Mouse (Mus musculus) layer of hippocampus, adult 9-10 months (tissue): ENCODE data around the gene Rmi1.
A peak's percentile ranks its signal among the peaks of the same experiment; 100 is the strongest.
"Not testable (repeated sequence)": the region's sequence is repeated elsewhere in the genome, so short reads cannot be mapped to it uniquely, and the experiment has no call there.

Experiments
- DNase-seq: peaks from one replicate; pipeline ENCODE4 v3.0.0; 2022; ENCODE audit warnings: low spot score

The Rmi1 gene

GRCm38 (mm10) chr13:58402003-58402743 is at the start of gene Rmi1:
Rmi1 (plus strand) TSS chr13:58402248.
- DNase-seq, result peak; percentile 96

DNA sequence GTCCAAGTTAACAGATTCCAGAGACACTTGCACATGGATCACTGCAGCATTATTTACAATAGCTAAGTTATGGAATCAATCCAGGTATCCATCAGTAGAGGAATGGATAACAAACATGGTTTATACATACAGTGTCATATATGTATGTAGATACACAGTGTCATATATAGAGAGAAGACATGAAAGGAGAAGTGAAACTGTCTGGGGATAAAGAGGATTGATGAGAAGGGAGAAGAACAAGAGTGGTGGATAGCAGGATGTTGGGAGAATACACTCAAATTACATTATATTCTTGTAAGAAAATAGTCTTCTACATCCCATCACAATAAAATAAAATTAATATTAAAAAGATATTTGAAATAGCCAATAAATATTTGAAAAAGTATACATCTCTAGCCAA is 49.1 kb upstream of the Rmi1 start:
- DNase-seq, result no peak

- no peak for DNase-seq
Observed at GRCm38 (mm10) chr13:58358629-58359303, 43.3 kb upstream of the Rmi1 start, which contains the start of gene Kif27. Kif27 (minus strand) TSS chr13:58359122.

- no peak for DNase-seq
Observed at GRCm38 (mm10) chr13:58359304-58359653, 42.8 kb upstream of the Rmi1 start.

DNA sequence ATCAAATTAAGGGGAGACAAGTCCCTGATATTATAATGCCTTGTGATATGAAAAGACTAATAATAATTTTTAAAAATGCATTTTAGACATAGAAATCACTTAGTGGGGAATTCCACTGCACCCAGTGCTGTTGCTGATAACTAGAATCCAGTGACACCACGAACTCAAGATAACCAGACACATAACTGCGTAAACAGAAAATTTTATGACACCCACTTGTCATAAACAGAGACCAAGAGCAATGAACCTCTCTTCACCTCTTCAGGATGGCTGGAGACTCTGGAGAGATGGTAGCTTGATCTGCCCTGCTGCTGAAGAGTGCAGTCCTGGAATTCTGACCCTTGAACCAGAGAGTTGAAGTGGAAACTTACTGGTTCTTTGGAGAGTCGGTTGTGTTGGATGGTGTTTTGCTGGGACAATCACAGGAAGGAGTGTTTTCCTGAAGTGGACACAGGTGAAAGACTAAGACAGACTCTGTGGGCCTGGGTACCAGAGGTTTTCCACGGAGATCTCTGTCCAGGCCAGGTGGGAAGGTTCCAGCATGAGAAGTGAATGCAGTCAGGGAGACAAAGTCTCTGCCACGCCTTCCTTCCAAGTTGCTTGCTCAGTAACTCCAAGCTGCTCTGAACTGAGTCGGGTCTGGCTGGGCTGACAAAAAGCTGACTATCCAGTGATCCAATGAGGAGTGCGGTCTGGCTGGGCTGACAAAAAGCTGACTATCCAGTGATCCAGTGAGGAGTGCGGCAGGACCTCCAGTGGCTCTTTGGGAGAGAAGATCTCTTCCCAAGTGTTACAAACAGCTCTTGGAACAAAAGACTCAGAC is 37.5 kb upstream of the Rmi1 start:
- DNase-seq, result no peak

DNA sequence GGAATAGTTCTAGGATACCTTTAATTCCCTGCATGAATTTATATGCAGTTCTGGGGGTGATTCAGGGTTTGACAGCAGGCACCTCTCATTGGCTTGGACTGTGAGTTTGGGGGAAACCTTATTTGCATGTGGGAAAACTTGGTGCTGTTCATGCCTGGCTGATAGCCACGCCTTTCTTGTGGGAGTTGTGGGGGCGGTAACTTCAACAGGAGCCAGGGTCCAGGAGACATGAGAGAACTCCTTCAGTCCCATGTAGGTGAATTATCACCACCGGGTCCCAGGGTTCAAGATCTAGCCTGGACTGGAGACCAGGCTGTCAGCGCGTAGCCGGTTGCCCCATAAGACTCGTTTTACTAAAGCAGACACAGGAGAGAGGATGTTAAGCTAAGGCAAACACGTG is 36.9 kb upstream of the Rmi1 start:
- not testable (repeated sequence) for DNase-seq

DNA sequence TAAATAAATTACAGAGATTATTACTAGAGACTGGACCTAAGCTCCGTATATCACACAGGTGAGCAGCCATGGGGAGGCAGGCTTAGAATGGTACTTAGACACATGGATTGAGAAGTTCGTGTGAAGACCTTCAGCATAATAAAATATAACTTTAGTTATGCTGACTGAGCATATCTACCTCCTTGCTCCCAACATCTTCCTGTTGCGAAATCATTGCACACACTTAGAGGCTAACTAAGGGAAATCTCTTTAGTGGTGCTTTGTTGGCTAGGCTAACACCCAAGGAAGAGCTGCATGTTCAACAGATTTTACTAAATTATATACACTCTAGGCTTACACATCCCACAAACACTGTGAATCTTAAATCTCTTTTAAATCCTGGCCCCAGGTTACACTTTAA is 35.7 kb upstream of the Rmi1 start:
- DNase-seq, result no peak

- DNase-seq, result no peak
Observed at GRCm38 (mm10) chr13:58367641-58368040, 34.4 kb upstream of the Rmi1 start.

GRCm38 (mm10) chr13:58368835-58369234 is 33.2 kb upstream of the Rmi1 start:
- no peak for DNase-seq

- DNase-seq, result no peak
Observed at GRCm38 (mm10) chr13:58372278-58373152, 29.5 kb upstream of the Rmi1 start.

- DNase-seq, result no peak
Observed at GRCm38 (mm10) chr13:58373153-58373470, 28.9 kb upstream of the Rmi1 start.

GRCm38 (mm10) chr13:58384371-58384770 is 17.7 kb upstream of the Rmi1 start:
- no peak for DNase-seq

- no peak for DNase-seq
Observed at GRCm38 (mm10) chr13:58384779-58385546, 17.1 kb upstream of the Rmi1 start, which contains the start of gene 2210016F16Rik. 2210016F16Rik (minus strand) TSS chr13:58385225.

DNA sequence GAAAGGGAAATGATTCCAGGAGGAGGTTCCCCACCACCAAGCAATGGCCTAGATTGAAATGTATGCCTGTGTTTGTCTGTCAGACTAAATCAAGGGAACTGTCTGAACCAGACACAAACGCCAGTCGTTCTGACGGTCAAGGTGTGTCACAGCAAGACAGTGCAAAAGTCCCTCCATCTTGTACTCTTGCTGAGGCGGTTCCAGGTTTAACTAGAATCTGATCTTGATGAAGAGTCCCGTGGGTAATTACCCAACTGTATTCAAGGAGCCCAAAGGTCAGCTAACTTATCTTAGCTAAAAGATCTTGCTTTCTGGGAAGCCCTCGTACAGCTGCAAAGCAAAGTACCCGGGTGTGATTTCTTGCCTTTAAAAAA is 16.5 kb upstream of the Rmi1 start:
- no peak for DNase-seq

DNA sequence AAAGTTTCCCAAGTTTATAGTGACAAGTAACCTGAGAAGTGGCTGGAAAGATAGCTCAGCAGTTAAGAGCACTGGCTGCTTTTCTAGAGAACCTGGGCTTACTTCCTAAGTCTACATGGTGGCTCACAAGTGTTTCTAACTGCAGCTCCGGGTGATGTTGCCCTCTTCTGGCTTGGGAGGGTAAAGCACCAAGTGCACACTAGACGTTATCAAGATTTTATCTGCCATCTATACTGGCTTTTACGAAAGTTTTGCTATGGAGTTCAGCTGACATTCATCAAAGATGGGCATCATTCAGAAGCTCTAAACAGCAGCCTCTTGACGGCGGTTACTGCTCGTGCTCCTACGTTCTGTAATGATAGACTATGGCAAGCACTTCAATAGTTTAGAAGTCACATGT is 14.1 kb upstream of the Rmi1 start:
- DNase-seq, result peak; percentile 48

DNA sequence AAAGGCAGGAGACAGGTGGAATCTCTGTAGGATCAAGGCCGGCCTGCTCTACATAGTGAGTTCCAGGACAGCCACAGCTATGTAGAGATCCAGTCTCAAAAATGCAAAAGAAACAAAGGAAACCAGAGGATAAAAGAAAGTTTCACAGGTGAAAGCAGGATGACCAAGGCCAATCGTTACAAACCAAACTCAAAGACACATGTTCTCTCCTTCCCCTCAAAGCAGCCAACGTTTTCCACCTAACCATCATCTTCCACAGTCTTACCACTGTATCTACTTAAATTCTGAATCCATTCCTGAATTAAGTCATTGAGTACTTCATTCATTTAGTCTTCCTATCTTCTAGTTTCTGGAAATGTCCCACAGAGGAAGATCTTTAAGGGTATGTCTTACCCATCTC is 13.7 kb upstream of the Rmi1 start:
- DNase-seq, result no peak

DNA sequence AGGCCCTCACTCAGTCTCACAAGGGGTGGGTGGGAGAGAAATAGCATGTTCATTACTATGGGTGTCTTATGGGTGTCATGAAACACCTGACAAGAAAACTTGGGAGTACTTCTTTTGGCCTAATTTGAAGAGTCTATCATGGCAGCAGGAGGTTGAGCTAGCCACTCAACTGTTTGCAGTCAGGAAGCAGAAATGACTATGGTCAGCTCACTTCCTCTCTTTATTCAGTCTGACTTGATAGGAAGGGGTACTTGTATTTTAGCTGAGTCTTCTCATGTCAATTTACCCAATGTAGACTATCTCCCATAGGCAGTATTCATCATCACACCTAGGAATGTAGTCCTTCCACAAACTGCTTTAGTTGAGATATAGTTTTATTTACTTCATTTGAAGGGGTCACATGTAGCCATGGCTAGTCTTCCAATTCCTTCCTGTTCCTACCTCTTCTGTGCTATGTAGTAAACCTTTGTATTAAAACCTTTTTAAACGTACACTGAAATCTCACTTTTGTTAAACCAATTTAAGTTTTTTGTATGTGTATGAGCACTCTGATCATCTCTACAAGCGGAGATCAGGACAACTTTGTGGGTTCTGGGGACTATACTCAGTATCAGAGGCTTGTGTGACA is 12.6 kb upstream of the Rmi1 start:
- no peak for DNase-seq

GRCm38 (mm10) chr13:58394392-58394791 is 7.7 kb upstream of the Rmi1 start:
- DNase-seq, result not testable (repeated sequence)

GRCm38 (mm10) chr13:58397651-58398050 is 4.4 kb upstream of the Rmi1 start:
- no peak for DNase-seq

GRCm38 (mm10) chr13:58400576-58400975 is 1.5 kb upstream of the Rmi1 start:
- DNase-seq, result no peak
